Mouse (Mus musculus): ENCODE data around the gene Dlx3. TPM values are rescaled to one million over a fixed set of nuclear protein-coding genes. Genes with fewer than 3 reads are reported as not detected.

The Dlx3 gene
- polyA plus RNA-seq, 1 experiment from 2014 or later, result 1.3 TPM

GRCm38 (mm10) chr11:95096608-95097373 is 23.1 kb upstream of the Dlx3 start:
- Histone ChIP-seq H3K4me3 (no peak overlapping the region), H3K36me3 (no peaks in the 10 kb centered on the region), H3K27ac (replicated peaks) (peak overlapping the region; percentile 53), H3K4me1 (peaks cover 45% of the 10 kb centered on the region), H3K27me3 (ENCODE audit: low read depth, poor library complexity, severe bottlenecking) (0 out of 2 replicates have a peak, but pooled peaks cover 5% of the 10 kb centered on the region), H3K9me3 (replicated peaks) (no peaks in the 10 kb centered on the region)
- no peak for DNase-seq (ENCODE audit: low spot score)
- whole genome bisulfite sequencing, result 58% methylated on average over 4 of the region's 4 CpGs

- peaks cover 45% of the 10 kb centered on the region for H3K4me1 ChIP-seq
- H3K36me3 ChIP-seq, result no peaks in the 10 kb centered on the region
- no peaks in the 10 kb centered on the region for H3K9me3 ChIP-seq (replicated peaks)
- H3K4me3 ChIP-seq, result no peak overlapping the region
- 64% methylated on average over 6 of the region's 6 CpGs for WGBS
- no peak for DNase-seq (ENCODE audit: low spot score)
- H3K27ac ChIP-seq (replicated peaks), result no peak overlapping the region
- 0 out of 2 replicates have a peak, but pooled peaks cover 5% of the 10 kb centered on the region for H3K27me3 ChIP-seq (ENCODE audit: low read depth, poor library complexity, severe bottlenecking)
Observed at GRCm38 (mm10) chr11:95097889-95098288, 22.0 kb upstream of the Dlx3 start.

- Histone ChIP-seq H3K36me3 (no peaks in the 10 kb centered on the region), H3K4me3 (no peak overlapping the region), H3K27ac (replicated peaks) (no peak overlapping the region), H3K27me3 (ENCODE audit: low read depth, poor library complexity, severe bottlenecking) (0 out of 2 replicates have a peak, but pooled peaks cover 5% of the 10 kb centered on the region), H3K4me1 (peaks cover 45% of the 10 kb centered on the region), H3K9me3 (replicated peaks) (no peaks in the 10 kb centered on the region)
- 80% methylated on average over 5 of the region's 5 CpGs for WGBS
- DNase-seq (ENCODE audit: low spot score), result no peak
Observed at GRCm38 (mm10) chr11:95098346-95099095, 21.4 kb upstream of the Dlx3 start.

GRCm38 (mm10) chr11:95100393-95100792 is 19.5 kb upstream of the Dlx3 start:
- peaks cover 56% of the 10 kb centered on the region for H3K4me1 ChIP-seq
- no peak for DNase-seq (ENCODE audit: low spot score)
- peak overlapping the region; percentile 46; the same call in 1 of the 2 replicates for H3K27ac ChIP-seq (replicated peaks)
- 37% methylated on average over 3 of the region's 3 CpGs for WGBS
- no peak overlapping the region for H3K4me3 ChIP-seq
- H3K9me3 ChIP-seq (replicated peaks), result no peaks in the 10 kb centered on the region
- H3K36me3 ChIP-seq, result no peaks in the 10 kb centered on the region
- peaks cover 18% of the 10 kb centered on the region for H3K27me3 ChIP-seq (ENCODE audit: low read depth, poor library complexity, severe bottlenecking)

GRCm38 (mm10) chr11:95101071-95101788 is 18.7 kb upstream of the Dlx3 start:
- 25% methylated on average over 16 of the region's 16 CpGs for WGBS
- H3K27ac ChIP-seq (replicated peaks), result peak overlapping the region; percentile 46; the same call in 1 of the 2 replicates
- H3K4me3 ChIP-seq, result no peak overlapping the region
- DNase-seq (ENCODE audit: low spot score), result no peak
- H3K36me3 ChIP-seq, result no peaks in the 10 kb centered on the region
- no peaks in the 10 kb centered on the region for H3K9me3 ChIP-seq (replicated peaks)
- H3K27me3 ChIP-seq (ENCODE audit: low read depth, poor library complexity, severe bottlenecking), result peaks cover 26% of the 10 kb centered on the region
- peaks cover 63% of the 10 kb centered on the region for H3K4me1 ChIP-seq

- WGBS, result 94% methylated on average over 19 of the region's 19 CpGs
- H3K4me3 ChIP-seq, result no peak overlapping the region
- peaks cover 57% of the 10 kb centered on the region for H3K4me1 ChIP-seq
Observed at GRCm38 (mm10) chr11:95102161-95102904, 17.6 kb upstream of the Dlx3 start.

GRCm38 (mm10) chr11:95104266-95104665 is 15.7 kb upstream of the Dlx3 start:
- 67% methylated on average over 6 of the region's 6 CpGs for WGBS
- Histone ChIP-seq H3K9me3 (replicated peaks) (no peaks in the 10 kb centered on the region), H3K36me3 (no peaks in the 10 kb centered on the region), H3K27ac (replicated peaks) (no peak overlapping the region), H3K4me3 (no peak overlapping the region), H3K27me3 (ENCODE audit: low read depth, poor library complexity, severe bottlenecking) (peaks cover 30% of the 10 kb centered on the region), H3K4me1 (peaks cover 46% of the 10 kb centered on the region)
- DNase-seq (ENCODE audit: low spot score), result no peak

More at GRCm38 (mm10) chr11:95102161-95102904, 17.6 kb upstream of the Dlx3 start:
- no peak for DNase-seq (ENCODE audit: low spot score)
- Histone ChIP-seq H3K36me3 (no peaks in the 10 kb centered on the region), H3K9me3 (replicated peaks) (no peaks in the 10 kb centered on the region), H3K27me3 (ENCODE audit: low read depth, poor library complexity, severe bottlenecking) (peaks cover 30% of the 10 kb centered on the region), H3K27ac (replicated peaks) (no peak overlapping the region)

- H3K27me3 ChIP-seq (ENCODE audit: low read depth, poor library complexity, severe bottlenecking), result peaks cover 30% of the 10 kb centered on the region
- peak; percentile 47 for DNase-seq (ENCODE audit: low spot score)
- 4% methylated on average over 25 of the region's 25 CpGs for WGBS
- H3K4me1 ChIP-seq, result peaks cover 41% of the 10 kb centered on the region
- H3K27ac ChIP-seq (replicated peaks), result no peak overlapping the region; the same call in 1 of the 2 replicates
- no peaks in the 10 kb centered on the region for H3K36me3 ChIP-seq
- peak overlapping the region; percentile 44 for H3K4me3 ChIP-seq
- no peaks in the 10 kb centered on the region for H3K9me3 ChIP-seq (replicated peaks)
Observed at GRCm38 (mm10) chr11:95105274-95105874, 14.5 kb upstream of the Dlx3 start.

GRCm38 (mm10) chr11:95106440-95107236 is 13.3 kb upstream of the Dlx3 start:
- no peaks in the 10 kb centered on the region for H3K36me3 ChIP-seq
- peaks cover 25% of the 10 kb centered on the region for H3K27me3 ChIP-seq (ENCODE audit: low read depth, poor library complexity, severe bottlenecking)
- peaks cover 29% of the 10 kb centered on the region for H3K4me1 ChIP-seq
- no peak overlapping the region for H3K4me3 ChIP-seq
- H3K27ac ChIP-seq (replicated peaks), result no peak overlapping the region
- DNase-seq (ENCODE audit: low spot score), result peak; percentile 78
- H3K9me3 ChIP-seq (replicated peaks), result no peaks in the 10 kb centered on the region
- 41% methylated on average over 23 of the region's 23 CpGs for WGBS

GRCm38 (mm10) chr11:95109000-95109399 is 10.9 kb upstream of the Dlx3 start:
- Histone ChIP-seq H3K27ac (replicated peaks) (no peak overlapping the region), H3K27me3 (ENCODE audit: low read depth, poor library complexity, severe bottlenecking) (peaks cover 22% of the 10 kb centered on the region), H3K9me3 (replicated peaks) (no peaks in the 10 kb centered on the region), H3K36me3 (no peaks in the 10 kb centered on the region), H3K4me1 (peaks cover 26% of the 10 kb centered on the region), H3K4me3 (no peak overlapping the region)
- no peak for DNase-seq (ENCODE audit: low spot score)
- WGBS, result 81% methylated on average over 2 of the region's 2 CpGs

GRCm38 (mm10) chr11:95110081-95110480 is 9.8 kb upstream of the Dlx3 start:
- 88% methylated on average over 7 of the region's 7 CpGs for WGBS

More at GRCm38 (mm10) chr11:95110081-95110480, 9.8 kb upstream of the Dlx3 start:
- no peak overlapping the region for H3K4me3 ChIP-seq
- H3K4me1 ChIP-seq, result peaks cover 17% of the 10 kb centered on the region
- DNase-seq (ENCODE audit: low spot score), result no peak
- no peak overlapping the region for H3K27ac ChIP-seq (replicated peaks)
- no peaks in the 10 kb centered on the region for H3K9me3 ChIP-seq (replicated peaks)
- H3K27me3 ChIP-seq (ENCODE audit: low read depth, poor library complexity, severe bottlenecking), result peaks cover 15% of the 10 kb centered on the region
- H3K36me3 ChIP-seq, result no peaks in the 10 kb centered on the region
